Mouse (Mus musculus) kidney, postnatal 25 days (tissue): ENCODE results near the gene Sema3g.
A peak's percentile ranks its signal among the peaks of the same experiment; 100 is the strongest.

Experiments used
- DNase-seq, 2 experiments: peaks; one replicate each; pipeline ENCODE4 v3.0.0; 2021; ENCODE audit warnings: mixed read lengths in 2 of 2

Sema3g gene

GRCm38 (mm10) chr14:31217666-31218065 lies at the start of gene Sema3g:
Sema3g (plus strand) TSS chr14:31217860.
- peak; percentile 81 to 91 for DNase-seq

GRCm38 (mm10) chr14:31168425-31168824 lies 49.2 kb upstream of the Sema3g start, which contains the start of gene Stab1:
Stab1 (minus strand) TSS chr14:31168641.
- peak; percentile 55 to 84 for DNase-seq

GRCm38 (mm10) chr14:31169508-31169907 lies 48.2 kb upstream of the Sema3g start:
- DNase-seq: no peak

GRCm38 (mm10) chr14:31170963-31171362 lies 46.7 kb upstream of the Sema3g start:
- DNase-seq: no peak

- no peak for DNase-seq
Measured at GRCm38 (mm10) chr14:31171386-31171785, 46.3 kb upstream of the Sema3g start.

- no peak for DNase-seq
Measured at GRCm38 (mm10) chr14:31171821-31172220, 45.8 kb upstream of the Sema3g start.

- peak; percentile 58 to 74 for DNase-seq
Measured at GRCm38 (mm10) chr14:31172781-31173455, 44.7 kb upstream of the Sema3g start.

GRCm38 (mm10) chr14:31173537-31173936 lies 44.1 kb upstream of the Sema3g start:
- DNase-seq: no peak

GRCm38 (mm10) chr14:31177287-31177686 lies 40.4 kb upstream of the Sema3g start:
- DNase-seq: no peak

- DNase-seq: no peak
Measured at GRCm38 (mm10) chr14:31177715-31178114, 39.9 kb upstream of the Sema3g start.

GRCm38 (mm10) chr14:31179677-31180365 lies 37.8 kb upstream of the Sema3g start:
- DNase-seq: peak; percentile 85 to 91

GRCm38 (mm10) chr14:31181512-31181911 lies 36.1 kb upstream of the Sema3g start:
- no peak for DNase-seq

- peak; percentile 68 to 88 for DNase-seq
Measured at GRCm38 (mm10) chr14:31182786-31183290, 34.8 kb upstream of the Sema3g start.

GRCm38 (mm10) chr14:31183541-31183940 lies 34.1 kb upstream of the Sema3g start:
- DNase-seq: no peak

GRCm38 (mm10) chr14:31184195-31184594 lies 33.5 kb upstream of the Sema3g start:
- DNase-seq: no peak

- peak; percentile 89 to 91 for DNase-seq
Measured at GRCm38 (mm10) chr14:31186656-31187055, 31.0 kb upstream of the Sema3g start.

- DNase-seq: no peak
Measured at GRCm38 (mm10) chr14:31188771-31189181, 28.9 kb upstream of the Sema3g start.

GRCm38 (mm10) chr14:31189348-31189747 lies 28.3 kb upstream of the Sema3g start:
- DNase-seq: no peak

- DNase-seq: no peak
Measured at GRCm38 (mm10) chr14:31191936-31192335, 25.7 kb upstream of the Sema3g start.

GRCm38 (mm10) chr14:31193791-31194190 lies 23.9 kb upstream of the Sema3g start:
- no peak for DNase-seq

- no peak for DNase-seq
Measured at GRCm38 (mm10) chr14:31194441-31194840, 23.2 kb upstream of the Sema3g start.

GRCm38 (mm10) chr14:31194891-31195513 lies 22.7 kb upstream of the Sema3g start:
- peak; percentile 73 to 86 for DNase-seq

- DNase-seq: no peak
Measured at GRCm38 (mm10) chr14:31195521-31195920, 22.1 kb upstream of the Sema3g start.

- DNase-seq: peak; percentile 62 to 77
Measured at GRCm38 (mm10) chr14:31195968-31196367, 21.7 kb upstream of the Sema3g start.
